Mouse (Mus musculus): ENCODE data around the gene Coa4. TPM values are rescaled to one million over a fixed set of nuclear protein-coding genes. Genes with fewer than 3 reads are reported as not detected.
A peak's percentile ranks its signal among the peaks of the same experiment; 100 is the strongest.

Gene Coa4
- polyA plus RNA-seq (2012; rRNA removed): 12.7 and 13.0 TPM in 2 replicates

DNA sequence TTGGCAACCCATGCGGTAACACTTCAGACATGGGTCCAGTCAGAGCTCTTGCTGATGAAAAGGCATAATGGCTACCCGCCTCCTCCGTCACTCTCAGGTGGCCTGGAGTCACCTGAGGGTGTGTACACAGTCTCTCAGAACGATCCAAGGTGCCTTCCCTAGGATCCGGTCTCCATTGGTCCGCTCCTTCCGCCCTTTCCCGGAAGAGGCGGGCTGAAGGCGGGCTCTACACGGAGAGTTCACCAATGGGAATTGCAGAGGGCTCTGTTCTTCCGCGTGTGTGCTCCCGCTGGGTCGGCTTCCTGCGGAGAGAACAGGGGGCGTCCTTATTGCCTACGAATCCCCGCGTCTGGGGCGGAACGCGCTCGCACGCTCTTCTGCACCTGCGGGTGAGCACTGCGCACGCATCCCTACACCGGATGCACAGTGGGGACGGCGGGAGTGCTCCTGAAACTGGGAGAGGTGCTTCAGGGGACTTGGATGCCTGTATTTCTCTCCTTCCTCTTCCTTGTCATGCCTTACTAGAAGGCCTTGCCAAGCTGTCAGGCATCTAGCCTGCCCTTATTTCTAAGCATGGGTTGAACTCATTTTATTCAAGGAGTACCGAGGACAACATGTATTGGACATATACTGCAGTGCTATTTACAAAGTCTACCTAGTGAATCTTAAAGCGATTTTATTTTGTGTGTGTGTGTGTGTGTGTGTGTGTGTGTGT is at the start of gene Coa4:
Coa4 (plus strand) TSS at position 268 of the 715 bp plus-strand sequence.
- DNase-seq: peak; percentile 90 to 93
- under 1% methylated on average over 33 of the region's 33 CpGs for WGBS
- Histone ChIP-seq H3K27ac (ENCODE audit: insufficient read depth, low read length) (peak within 1 kb of the TSS; percentile 50), H3K4me1 (ENCODE audit: control insufficient read depth, insufficient read depth, low read length) (no peaks in the 10 kb centered on the region; the same call in 1 of the 2 replicates), H3K4me3 (replicated peaks; ENCODE audit: insufficient read depth, low read depth, low read length) (peak within 1 kb of the TSS; percentile 77), H3K27me3 (ENCODE audit: control insufficient read depth, insufficient read depth, low read length) (no peaks in the 10 kb centered on the region)
- TF ChIP-seq POLR2A (IDR thresholded peaks at IDR 0.05; ENCODE audit: borderline replicate concordance, insufficient read depth, low read length): peak; percentile 68; the same call in 1 of the 2 replicates
- TF ChIP-seq CTCF (IDR thresholded peaks at IDR 0.05; ENCODE audit: borderline replicate concordance, insufficient read depth, low read depth, low read length): no peak

DNA sequence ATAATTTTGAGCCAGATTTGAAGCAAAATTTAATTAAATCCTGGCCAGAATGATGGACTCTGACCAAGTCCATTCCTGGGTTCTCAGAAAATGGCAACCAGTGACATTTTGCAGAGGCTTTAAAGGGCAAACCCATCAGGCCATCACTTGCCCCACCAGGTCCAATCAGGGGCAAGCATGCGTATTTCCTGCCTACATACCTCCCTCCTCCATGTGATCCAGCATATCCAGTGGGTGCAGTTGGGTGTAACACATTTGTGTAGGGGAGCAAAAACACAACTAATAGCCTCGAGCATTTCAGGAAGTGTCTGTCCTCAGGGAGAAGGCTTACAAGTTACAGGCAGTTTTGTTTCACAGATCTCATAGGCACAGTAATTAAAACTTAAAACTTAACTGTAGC is 49.6 kb upstream of the Coa4 start:
- TF ChIP-seq POLR2A (IDR thresholded peaks at IDR 0.05; ENCODE audit: borderline replicate concordance, insufficient read depth, low read length) (no peak), CTCF (IDR thresholded peaks at IDR 0.05; ENCODE audit: borderline replicate concordance, insufficient read depth, low read depth, low read length) (no peak)

DNA sequence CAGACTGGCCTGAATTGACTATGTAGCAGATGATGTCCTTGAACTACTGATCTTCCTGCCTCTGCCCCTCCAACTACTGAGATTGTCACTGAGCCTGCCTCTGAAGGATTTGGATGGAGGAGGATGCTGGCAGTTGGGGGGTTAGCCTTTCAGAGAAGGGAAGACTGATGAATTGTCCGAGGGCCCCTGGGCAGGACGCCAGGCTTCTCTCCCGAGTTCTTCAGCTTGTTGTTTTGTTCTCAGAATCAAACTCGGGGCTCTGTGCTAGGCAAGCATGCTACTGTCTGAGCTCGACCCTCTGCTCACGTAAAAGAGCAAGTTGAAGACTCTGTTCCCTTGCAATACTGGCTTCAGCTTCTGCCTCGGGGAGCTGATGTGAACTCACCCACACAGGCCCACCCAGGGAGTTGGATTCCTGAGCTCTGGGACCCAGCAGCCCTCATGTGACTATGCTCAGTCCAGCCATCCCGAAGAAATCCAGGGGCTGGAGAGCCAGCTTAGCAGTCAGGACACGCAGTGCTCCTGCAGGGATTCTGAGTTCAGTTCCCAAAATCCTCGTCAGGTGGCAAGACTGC is 48.3 kb upstream of the Coa4 start:
- Histone ChIP-seq H3K4me1 (ENCODE audit: control insufficient read depth, insufficient read depth, low read length) (no peaks in the 10 kb centered on the region), H3K4me3 (replicated peaks; ENCODE audit: insufficient read depth, low read depth, low read length) (no peak overlapping the region), H3K27ac (ENCODE audit: insufficient read depth, low read length) (no peak overlapping the region), H3K27me3 (ENCODE audit: control insufficient read depth, insufficient read depth, low read length) (no peaks in the 10 kb centered on the region)
- no peak for DNase-seq
- 28% methylated on average over 10 of the region's 10 CpGs for WGBS
- TF ChIP-seq POLR2A (IDR thresholded peaks at IDR 0.05; ENCODE audit: borderline replicate concordance, insufficient read depth, low read length) (no peak), CTCF (IDR thresholded peaks at IDR 0.05; ENCODE audit: borderline replicate concordance, insufficient read depth, low read depth, low read length) (no peak)

More for the DNA sequence above, 49.6 kb upstream of the Coa4 start:
- H3K4me3 ChIP-seq (replicated peaks; ENCODE audit: insufficient read depth, low read depth, low read length): no peak overlapping the region
- H3K27ac ChIP-seq (ENCODE audit: insufficient read depth, low read length): no peak overlapping the region
- DNase-seq: no peak
- WGBS: 54% methylated on average over 2 of the region's 2 CpGs
- H3K4me1 ChIP-seq (ENCODE audit: control insufficient read depth, insufficient read depth, low read length): no peaks in the 10 kb centered on the region
- H3K27me3 ChIP-seq (ENCODE audit: control insufficient read depth, insufficient read depth, low read length): no peaks in the 10 kb centered on the region

DNA sequence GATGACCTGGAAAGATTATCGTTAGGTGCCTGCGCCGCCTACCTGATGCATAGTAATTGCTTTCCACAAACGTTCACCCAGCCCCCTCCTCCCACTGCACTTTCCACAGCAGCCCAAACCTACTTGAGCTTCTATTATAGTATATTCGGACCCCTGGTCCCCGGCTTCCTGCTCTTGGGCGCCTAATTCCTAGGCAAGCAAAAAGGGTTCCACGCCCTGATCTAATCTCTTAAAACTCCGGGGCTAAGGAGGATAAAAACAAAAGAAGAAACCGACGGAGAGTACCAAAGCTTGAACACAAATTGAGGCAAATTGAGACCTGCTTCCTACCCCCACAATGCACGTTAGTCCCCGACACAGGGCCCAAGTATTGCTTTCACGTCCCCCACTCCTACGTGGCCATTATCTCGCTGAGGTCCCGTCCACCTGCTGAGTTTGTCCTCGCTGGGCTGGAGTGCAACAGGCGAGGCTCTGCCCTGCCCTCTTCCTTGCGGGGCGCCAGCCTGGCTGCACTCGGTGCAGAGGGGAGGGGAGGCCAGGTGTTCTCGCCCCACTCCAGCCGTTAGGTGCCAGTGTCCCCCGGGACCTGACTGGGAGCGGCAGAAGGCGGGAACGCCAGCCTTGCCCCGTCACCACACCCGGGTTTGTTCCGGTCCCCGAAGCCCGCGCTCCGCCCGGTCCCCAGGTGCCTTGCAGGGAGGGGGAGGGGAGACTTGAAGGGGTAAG is 44.3 kb upstream of the Coa4 start:
- Histone ChIP-seq H3K4me3 (replicated peaks; ENCODE audit: insufficient read depth, low read depth, low read length) (peak overlapping the region; percentile 25), H3K27ac (ENCODE audit: insufficient read depth, low read length) (no peak overlapping the region), H3K4me1 (ENCODE audit: control insufficient read depth, insufficient read depth, low read length) (no peaks in the 10 kb centered on the region), H3K27me3 (ENCODE audit: control insufficient read depth, insufficient read depth, low read length) (no peaks in the 10 kb centered on the region)
- WGBS: 14% methylated on average over 36 of the region's 36 CpGs
- TF ChIP-seq CTCF (IDR thresholded peaks at IDR 0.05; ENCODE audit: borderline replicate concordance, insufficient read depth, low read depth, low read length) (no peak), POLR2A (IDR thresholded peaks at IDR 0.05; ENCODE audit: borderline replicate concordance, insufficient read depth, low read length) (no peak)
- no peak for DNase-seq

DNA sequence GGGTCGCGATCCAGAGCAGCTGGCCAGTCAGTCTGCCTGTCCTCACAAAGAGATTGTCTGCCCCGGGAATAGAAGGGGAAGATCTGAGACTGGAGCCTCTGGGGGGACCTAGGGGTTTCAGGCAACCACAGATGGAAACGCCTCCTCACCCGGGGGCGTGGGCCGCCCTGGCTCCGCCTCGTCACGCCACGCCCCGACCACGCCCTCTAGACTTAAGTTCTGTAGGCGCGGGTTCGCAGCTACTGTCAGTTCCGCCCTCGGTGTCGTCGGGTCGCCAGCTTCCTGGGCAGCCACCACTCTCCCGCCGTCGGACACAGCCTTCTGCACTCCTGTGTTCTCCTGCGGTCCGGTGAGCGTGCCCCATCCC is 43.8 kb upstream of the Coa4 start, which contains the start of gene Ucp2:
Ucp2 (plus strand) TSS at position 221 of the 367 bp plus-strand sequence.
- TF ChIP-seq CTCF (IDR thresholded peaks at IDR 0.05; ENCODE audit: borderline replicate concordance, insufficient read depth, low read depth, low read length): no peak
- 0 out of 2 replicates have a peak, but pooled peaks have one; percentile 14 for TF ChIP-seq POLR2A (IDR thresholded peaks at IDR 0.05; ENCODE audit: borderline replicate concordance, insufficient read depth, low read length)
- H3K4me3 ChIP-seq (replicated peaks; ENCODE audit: insufficient read depth, low read depth, low read length): peak within 1 kb of the TSS; percentile 55
- peak in 1 of 2 experiments; percentile 24 for DNase-seq
- 2% methylated on average over 27 of the region's 27 CpGs for WGBS
- H3K4me1 ChIP-seq (ENCODE audit: control insufficient read depth, insufficient read depth, low read length): no peaks in the 10 kb centered on the region
- H3K27ac ChIP-seq (ENCODE audit: insufficient read depth, low read length): no peak within 1 kb of the TSS
- no peaks in the 10 kb centered on the region for H3K27me3 ChIP-seq (ENCODE audit: control insufficient read depth, insufficient read depth, low read length)

DNA sequence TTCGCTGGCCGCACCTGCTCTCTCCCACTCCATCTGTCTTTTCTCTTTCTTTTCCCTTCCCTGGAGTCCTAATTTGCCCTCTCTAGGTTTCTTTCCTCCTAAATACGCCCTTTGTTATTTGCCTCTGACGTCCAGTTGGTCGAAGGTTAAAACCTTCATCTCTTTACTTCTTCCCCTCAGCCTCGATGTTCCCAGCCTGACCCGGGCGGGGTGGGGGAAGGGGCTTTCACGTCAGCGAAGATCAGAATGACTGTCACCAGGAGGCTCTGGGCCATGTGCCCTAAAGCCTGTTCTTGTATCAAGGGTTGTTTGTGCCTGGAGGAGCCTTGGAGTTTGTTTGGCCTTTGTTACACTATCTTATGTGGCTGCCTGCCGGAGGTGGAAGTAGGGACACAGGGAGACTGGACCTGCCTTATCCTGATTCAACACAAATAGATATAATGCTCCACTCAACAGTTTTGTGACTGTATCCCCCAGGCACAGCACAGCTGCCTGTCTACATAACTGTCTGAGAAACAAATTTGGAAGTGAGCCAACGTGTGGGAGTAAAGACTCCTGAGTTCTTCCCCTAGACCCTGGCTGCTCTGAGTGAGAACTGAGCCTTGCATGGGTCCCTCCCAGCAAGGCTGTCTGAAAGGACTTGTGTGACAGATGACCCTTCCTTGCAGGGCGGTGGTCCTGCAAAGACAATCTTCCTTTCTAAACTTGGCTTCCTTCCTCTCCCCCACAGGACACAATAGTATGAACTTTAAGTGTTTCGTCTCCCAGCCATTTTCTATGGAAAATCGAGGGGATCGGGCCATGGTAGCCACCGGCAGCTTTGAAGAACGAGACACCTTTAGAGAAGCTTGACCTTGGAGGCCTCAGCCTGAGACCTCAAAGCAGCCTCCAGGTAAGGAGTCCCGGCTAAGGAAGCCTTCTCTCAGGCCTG is 43.1 kb upstream of the Coa4 start:
- DNase-seq: no peak

DNA sequence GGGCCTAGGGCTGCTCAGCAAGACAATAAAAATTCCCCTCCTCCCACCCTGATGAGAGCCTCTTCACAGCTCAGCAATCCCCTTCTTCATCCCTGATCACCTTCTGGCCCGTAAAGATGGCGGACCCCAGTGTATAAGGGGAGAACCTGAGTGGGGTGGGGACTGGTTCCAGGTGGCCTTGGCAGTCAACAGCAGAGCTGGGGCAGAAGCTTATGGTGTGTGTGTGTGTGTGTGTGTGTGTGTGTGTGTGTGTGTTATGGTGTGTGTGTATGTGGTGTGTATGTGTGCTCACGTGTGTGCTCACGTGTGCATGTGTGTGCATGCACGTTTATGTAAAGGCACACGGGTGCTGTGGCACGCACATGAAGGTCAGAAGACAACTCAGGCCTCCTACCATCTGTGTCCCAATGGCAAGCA is 42.4 kb upstream of the Coa4 start:
- Histone ChIP-seq H3K4me1 (ENCODE audit: control insufficient read depth, insufficient read depth, low read length) (no peaks in the 10 kb centered on the region), H3K27ac (ENCODE audit: insufficient read depth, low read length) (no peak overlapping the region), H3K27me3 (ENCODE audit: control insufficient read depth, insufficient read depth, low read length) (no peaks in the 10 kb centered on the region), H3K4me3 (replicated peaks; ENCODE audit: insufficient read depth, low read depth, low read length) (no peak overlapping the region)
- no peak for DNase-seq
- 97% methylated on average over 7 of the region's 7 CpGs for WGBS
- no peak for TF ChIP-seq POLR2A (IDR thresholded peaks at IDR 0.05; ENCODE audit: borderline replicate concordance, insufficient read depth, low read length)
- no peak for TF ChIP-seq CTCF (IDR thresholded peaks at IDR 0.05; ENCODE audit: borderline replicate concordance, insufficient read depth, low read depth, low read length)

More for the DNA sequence above, 43.1 kb upstream of the Coa4 start:
- H3K4me3 ChIP-seq (replicated peaks; ENCODE audit: insufficient read depth, low read depth, low read length): peak overlapping the region; percentile 55
- H3K4me1 ChIP-seq (ENCODE audit: control insufficient read depth, insufficient read depth, low read length): no peaks in the 10 kb centered on the region
- no peaks in the 10 kb centered on the region for H3K27me3 ChIP-seq (ENCODE audit: control insufficient read depth, insufficient read depth, low read length)
- no peak overlapping the region for H3K27ac ChIP-seq (ENCODE audit: insufficient read depth, low read length)
- 46% methylated on average over 19 of the region's 19 CpGs for WGBS
- TF ChIP-seq CTCF (IDR thresholded peaks at IDR 0.05; ENCODE audit: borderline replicate concordance, insufficient read depth, low read depth, low read length) (no peak), POLR2A (IDR thresholded peaks at IDR 0.05; ENCODE audit: borderline replicate concordance, insufficient read depth, low read length) (no peak)
